Mouse (Mus musculus): ENCODE measurements around the gene Blvra. TPM values are rescaled to one million over a fixed set of nuclear protein-coding genes. Genes with fewer than 3 reads are reported as not detected.
"Not testable (repeated sequence)": the region's sequence is repeated elsewhere in the genome, so short reads cannot be mapped to it uniquely, and the experiment has no call there.

The Blvra gene
- polyA plus RNA-seq (2015; fragmentation: Nextera tagmentation; extraction: Ambion mirVana): 22.8 TPM in 2 replicates

GRCm38 (mm10) chr2:127070435-127070841 is at the start of gene Blvra:
Gene Blvra, plus strand, starts transcription at chr2:127070665.
- Histone ChIP-seq H3K9ac (replicated peaks) (peak within 1 kb of the TSS; percentile 83), H3K4me1 (replicated peaks) (peaks cover 13% of the 10 kb centered on the region), H3K27ac (0 out of 2 replicates have a peak within 1 kb of the TSS, but pooled peaks have one; percentile 41), H3K36me3 (peaks cover 19% of the 10 kb centered on the region), H3K4me3 (replicated peaks) (peak within 1 kb of the TSS; percentile 74), H3K4me2 (replicated peaks) (peak within 1 kb of the TSS; percentile 66), H3K9me3 (no peaks in the 10 kb centered on the region), H3K27me3 (no peaks in the 10 kb centered on the region)
- peak; percentile 99 for ATAC-seq
- WGBS: under 1% methylated on average over 31 of the region's 32 CpGs

GRCm38 (mm10) chr2:127035006-127035605 is 35.4 kb upstream of the Blvra start:
- Histone ChIP-seq H3K4me3 (replicated peaks) (no peak overlapping the region), H3K4me1 (replicated peaks) (no peaks in the 10 kb centered on the region), H3K27me3 (no peaks in the 10 kb centered on the region), H3K27ac (no peak overlapping the region), H3K9ac (replicated peaks) (no peak overlapping the region), H3K36me3 (peaks cover 56% of the 10 kb centered on the region), H3K9me3 (no peaks in the 10 kb centered on the region), H3K4me2 (replicated peaks) (no peak overlapping the region)
- WGBS: 96% methylated on average over 9 of the region's 9 CpGs
- no peak for ATAC-seq

- no peak overlapping the region for H3K9ac ChIP-seq (replicated peaks)
- no peaks in the 10 kb centered on the region for H3K27me3 ChIP-seq
- H3K4me2 ChIP-seq (replicated peaks): no peak overlapping the region
- peaks cover 47% of the 10 kb centered on the region for H3K36me3 ChIP-seq
- no peak overlapping the region for H3K4me3 ChIP-seq (replicated peaks)
- ATAC-seq: no peak
- H3K4me1 ChIP-seq (replicated peaks): no peaks in the 10 kb centered on the region
- 97% methylated on average over 4 of the region's 4 CpGs for WGBS
- no peak overlapping the region for H3K27ac ChIP-seq
- no peaks in the 10 kb centered on the region for H3K9me3 ChIP-seq
Observed at GRCm38 (mm10) chr2:127037299-127037698, 33.2 kb upstream of the Blvra start.

GRCm38 (mm10) chr2:127061471-127061870 is 9.0 kb upstream of the Blvra start:
- H3K36me3 ChIP-seq: peaks cover 66% of the 10 kb centered on the region
- WGBS: 94% methylated on average over 9 of the region's 9 CpGs

GRCm38 (mm10) chr2:127068806-127069205 is 1.7 kb upstream of the Blvra start:
- Histone ChIP-seq H3K4me3 (replicated peaks) (no peak overlapping the region), H3K36me3 (peaks cover 21% of the 10 kb centered on the region), H3K4me2 (replicated peaks) (no peak overlapping the region), H3K4me1 (replicated peaks) (peaks cover 13% of the 10 kb centered on the region), H3K9me3 (no peaks in the 10 kb centered on the region), H3K27ac (no peak overlapping the region), H3K9ac (replicated peaks) (no peak overlapping the region), H3K27me3 (no peaks in the 10 kb centered on the region)
- 68% methylated on average over 7 of the region's 7 CpGs for WGBS
- no peak for ATAC-seq

More at GRCm38 (mm10) chr2:127061471-127061870, 9.0 kb upstream of the Blvra start:
- no peaks in the 10 kb centered on the region for H3K4me1 ChIP-seq (replicated peaks)
- H3K27ac ChIP-seq: no peak overlapping the region
- no peak overlapping the region for H3K4me2 ChIP-seq (replicated peaks)
- H3K9me3 ChIP-seq: no peaks in the 10 kb centered on the region
- no peak for ATAC-seq
- no peaks in the 10 kb centered on the region for H3K27me3 ChIP-seq
- H3K9ac ChIP-seq (replicated peaks): no peak overlapping the region
- no peak overlapping the region for H3K4me3 ChIP-seq (replicated peaks)

- H3K4me2 ChIP-seq (replicated peaks): peak overlapping the region; percentile 66
- peak overlapping the region; percentile 74 for H3K4me3 ChIP-seq (replicated peaks)
- ATAC-seq: peak; percentile 43
- WGBS: 18% methylated on average over 11 of the region's 11 CpGs
- H3K27ac ChIP-seq: 0 out of 2 replicates have a peak overlapping the region, but pooled peaks have one; percentile 41
- peaks cover 13% of the 10 kb centered on the region for H3K4me1 ChIP-seq (replicated peaks)
- no peaks in the 10 kb centered on the region for H3K9me3 ChIP-seq
- H3K27me3 ChIP-seq: no peaks in the 10 kb centered on the region
- H3K36me3 ChIP-seq: peaks cover 19% of the 10 kb centered on the region
- peak overlapping the region; percentile 83 for H3K9ac ChIP-seq (replicated peaks)
Observed at GRCm38 (mm10) chr2:127069781-127070434, 557 bp upstream of the Blvra start.

GRCm38 (mm10) chr2:127070879-127071278 is 414 bp downstream of the Blvra start:
- Histone ChIP-seq H3K36me3 (peaks cover 15% of the 10 kb centered on the region), H3K4me1 (replicated peaks) (peaks cover 13% of the 10 kb centered on the region), H3K4me2 (replicated peaks) (peak overlapping the region; percentile 66), H3K9me3 (no peaks in the 10 kb centered on the region), H3K4me3 (replicated peaks) (peak overlapping the region; percentile 74), H3K9ac (replicated peaks) (peak overlapping the region; percentile 83), H3K27ac (no peak overlapping the region), H3K27me3 (no peaks in the 10 kb centered on the region)
- peak; percentile 76 for ATAC-seq
- WGBS: 9% methylated on average over 8 of the region's 9 CpGs

- no peak overlapping the region for H3K27ac ChIP-seq
- H3K4me1 ChIP-seq (replicated peaks): peaks cover 13% of the 10 kb centered on the region
- 90% methylated on average over 2 of the region's 2 CpGs for WGBS
- ATAC-seq: no peak
- H3K4me3 ChIP-seq (replicated peaks): no peak overlapping the region
- no peak overlapping the region for H3K9ac ChIP-seq (replicated peaks)
- no peaks in the 10 kb centered on the region for H3K36me3 ChIP-seq
- H3K4me2 ChIP-seq (replicated peaks): no peak overlapping the region
- H3K9me3 ChIP-seq: no peaks in the 10 kb centered on the region
- no peaks in the 10 kb centered on the region for H3K27me3 ChIP-seq
Observed at GRCm38 (mm10) chr2:127074116-127074515, 3.7 kb downstream of the Blvra start.

GRCm38 (mm10) chr2:127077611-127078010 is 7.1 kb downstream of the Blvra start:
- no peak overlapping the region for H3K9ac ChIP-seq (replicated peaks)
- H3K4me2 ChIP-seq (replicated peaks): no peak overlapping the region
- H3K27ac ChIP-seq: no peak overlapping the region
- H3K4me3 ChIP-seq (replicated peaks): no peak overlapping the region
- ATAC-seq: no peak
- no peaks in the 10 kb centered on the region for H3K9me3 ChIP-seq
- H3K27me3 ChIP-seq: no peaks in the 10 kb centered on the region
- no peaks in the 10 kb centered on the region for H3K36me3 ChIP-seq
- WGBS: 79% methylated on average over 9 of the region's 9 CpGs
- no peaks in the 10 kb centered on the region for H3K4me1 ChIP-seq (replicated peaks)

- ATAC-seq; H3K9me3 ChIP-seq; H3K4me1 ChIP-seq (replicated peaks); H3K4me3 ChIP-seq (replicated peaks); H3K27me3 ChIP-seq; H3K36me3 ChIP-seq; H3K4me2 ChIP-seq (replicated peaks); H3K27ac ChIP-seq; H3K9ac ChIP-seq (replicated peaks): not testable (repeated sequence)
- 84% methylated on average over 2 of the region's 2 CpGs for WGBS
Observed at GRCm38 (mm10) chr2:127079066-127079465, 8.6 kb downstream of the Blvra start.

- H3K9ac ChIP-seq (replicated peaks): no peak overlapping the region
- no peaks in the 10 kb centered on the region for H3K9me3 ChIP-seq
- WGBS: 91% methylated on average over 11 of the region's 11 CpGs
- no peak overlapping the region for H3K4me2 ChIP-seq (replicated peaks)
- no peak overlapping the region for H3K27ac ChIP-seq
- ATAC-seq: no peak
- H3K27me3 ChIP-seq: no peaks in the 10 kb centered on the region
- no peaks in the 10 kb centered on the region for H3K36me3 ChIP-seq
- no peak overlapping the region for H3K4me3 ChIP-seq (replicated peaks)
- no peaks in the 10 kb centered on the region for H3K4me1 ChIP-seq (replicated peaks)
Observed at GRCm38 (mm10) chr2:127079881-127080590, 9.6 kb downstream of the Blvra start.

GRCm38 (mm10) chr2:127080591-127081218 is 10.2 kb downstream of the Blvra start:
- Histone ChIP-seq H3K4me1 (replicated peaks) (no peaks in the 10 kb centered on the region), H3K9me3 (no peaks in the 10 kb centered on the region), H3K9ac (replicated peaks) (no peak overlapping the region), H3K4me3 (replicated peaks) (no peak overlapping the region), H3K27me3 (no peaks in the 10 kb centered on the region), H3K27ac (no peak overlapping the region), H3K36me3 (no peaks in the 10 kb centered on the region), H3K4me2 (replicated peaks) (no peak overlapping the region)
- WGBS: 89% methylated on average over 11 of the region's 11 CpGs
- no peak for ATAC-seq
